Mouse (Mus musculus) lung, postnatal 25 days (tissue): ENCODE data around the gene Fam71b.

Experiments
- DNase-seq: peaks from one replicate; pipeline ENCODE4 v3.0.0; 2022; ENCODE audit warnings: low spot score

The Fam71b gene

GRCm38 (mm10) chr11:46396167-46396859, at the start of gene Fam71b:
Fam71b (plus strand) TSS chr11:46396559.
- peak; percentile 24 for DNase-seq

DNA sequence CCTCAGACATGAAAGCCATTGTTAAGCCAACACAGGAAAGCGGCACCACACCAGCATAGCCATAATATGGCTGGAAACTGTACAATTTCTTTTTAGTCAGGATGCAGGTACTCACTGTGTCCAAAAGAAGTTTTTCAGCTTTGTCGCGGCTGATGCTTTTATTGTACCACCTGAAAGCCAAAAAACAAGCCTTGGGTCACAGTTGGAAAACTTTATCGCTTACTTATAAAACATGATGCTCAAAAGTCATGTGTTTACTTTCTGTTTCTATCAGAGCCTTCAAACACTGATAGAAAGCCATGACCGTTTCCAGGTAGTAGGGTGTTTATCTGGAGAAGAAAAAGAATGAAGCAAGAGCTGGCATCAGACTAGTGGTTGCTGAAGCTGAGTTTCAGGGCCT, 48.6 kb upstream of the Fam71b start:
- DNase-seq, result no peak

- DNase-seq, result no peak
These were observed 47.9 kb upstream of the Fam71b start for GRCm38 (mm10) chr11:46348416-46348815.

DNA sequence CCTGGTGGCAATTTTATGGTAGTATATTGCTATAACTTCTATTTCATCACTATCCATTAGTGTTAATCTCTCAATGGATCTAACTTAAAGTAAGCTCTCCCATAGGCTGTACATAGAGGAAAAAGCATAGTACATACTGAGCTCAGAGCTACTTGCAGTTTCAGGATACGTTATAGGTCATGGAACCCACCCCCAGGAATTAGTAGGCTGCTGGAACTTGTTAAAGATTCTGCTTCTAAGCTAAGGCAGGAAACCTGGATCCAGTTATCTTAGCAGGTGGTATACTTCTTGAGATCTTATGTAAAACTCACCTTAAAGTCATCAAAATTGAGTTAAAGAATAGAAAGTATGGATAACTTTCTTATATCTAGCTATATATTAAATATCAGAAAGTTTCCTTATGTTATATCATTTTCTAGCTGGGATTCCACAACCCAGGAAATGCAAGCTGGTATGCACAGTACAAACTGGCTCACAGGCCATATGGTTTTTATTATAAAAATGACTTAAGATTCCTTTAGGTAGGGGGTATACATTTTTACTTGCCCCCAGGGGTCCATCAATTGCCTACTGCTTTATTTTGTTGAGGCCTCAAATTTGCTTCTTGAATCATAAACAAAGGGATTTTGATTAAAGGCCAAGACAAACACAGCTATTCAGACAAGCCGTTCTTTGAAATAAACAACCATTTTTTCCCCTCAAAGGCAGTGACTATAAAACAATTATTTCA, 46.5 kb upstream of the Fam71b start:
- DNase-seq, result no peak

DNA sequence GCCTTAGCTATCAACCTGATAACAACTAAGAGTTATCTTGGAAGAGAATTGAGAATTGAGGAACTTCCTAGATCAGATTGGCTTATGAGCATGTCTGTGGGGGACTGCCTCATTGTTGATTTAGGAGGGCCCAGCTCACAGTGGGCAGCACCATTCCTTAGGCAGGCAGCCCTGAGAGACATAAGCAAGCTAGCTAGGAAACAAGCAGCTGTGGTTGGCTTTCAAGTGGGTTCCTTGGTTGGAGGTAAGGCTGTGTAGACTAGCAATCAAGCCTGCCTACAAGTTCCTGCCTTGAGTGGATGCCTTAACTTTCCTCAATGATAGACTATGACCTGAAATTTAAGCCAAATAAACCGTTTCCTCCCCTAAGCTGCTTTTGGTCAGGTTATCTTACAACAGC, 38.0 kb upstream of the Fam71b start:
- no peak for DNase-seq

DNA sequence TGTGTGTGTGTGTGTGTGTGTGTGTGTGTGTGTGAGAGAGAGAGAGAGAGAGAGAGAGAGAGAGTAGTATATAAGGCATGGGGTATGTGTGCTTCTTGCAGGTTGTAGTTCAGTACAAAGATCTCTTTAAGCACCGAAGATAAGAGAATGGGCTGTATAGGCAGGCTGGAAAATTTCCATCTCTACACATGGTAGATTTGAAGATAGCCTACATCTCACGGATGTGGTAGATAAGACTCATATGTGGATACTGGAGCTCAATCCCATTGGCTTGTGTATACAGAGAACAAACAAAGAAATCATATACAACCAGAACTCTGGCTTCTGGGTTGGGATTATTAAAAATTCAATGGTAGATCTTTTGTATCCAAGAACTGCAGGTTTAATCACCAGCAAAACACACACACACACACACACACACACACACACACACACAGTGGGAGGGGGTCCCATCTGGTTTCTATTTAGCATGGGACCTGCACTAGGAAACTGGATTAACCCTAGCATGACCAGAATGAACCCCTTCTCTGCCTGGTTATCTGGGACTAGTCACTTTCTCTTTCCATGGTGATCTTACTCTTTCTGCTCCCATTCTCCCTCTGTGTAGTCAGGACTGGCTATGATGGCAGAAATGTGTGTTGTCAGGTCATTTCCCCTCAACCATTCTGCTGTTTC, 35.2 kb upstream of the Fam71b start:
- no peak for DNase-seq

- no peak for DNase-seq
These were observed 34.0 kb upstream of the Fam71b start for GRCm38 (mm10) chr11:46362061-46363022.

DNA sequence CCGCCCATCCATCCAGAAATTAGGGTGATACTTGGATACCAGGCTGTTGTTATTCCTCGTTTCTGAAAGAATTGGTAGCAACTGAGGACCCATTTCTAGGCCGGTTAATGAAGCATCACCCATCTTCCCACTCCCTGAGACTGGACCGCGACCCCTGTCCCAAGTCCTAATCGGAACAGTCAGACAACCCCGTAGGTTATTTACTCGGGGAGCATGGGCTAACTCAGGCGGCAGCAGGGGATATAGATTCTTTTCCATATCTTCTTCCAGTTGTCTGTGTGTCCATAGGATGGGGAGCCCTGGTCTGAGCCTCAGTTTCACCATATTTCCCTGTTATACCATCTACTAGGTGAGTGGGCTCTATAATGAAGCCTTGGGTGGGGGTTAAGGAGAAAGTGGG, 32.5 kb upstream of the Fam71b start:
- no peak for DNase-seq

- DNase-seq, result no peak
These were observed 30.6 kb upstream of the Fam71b start for GRCm38 (mm10) chr11:46365744-46366143.

DNA sequence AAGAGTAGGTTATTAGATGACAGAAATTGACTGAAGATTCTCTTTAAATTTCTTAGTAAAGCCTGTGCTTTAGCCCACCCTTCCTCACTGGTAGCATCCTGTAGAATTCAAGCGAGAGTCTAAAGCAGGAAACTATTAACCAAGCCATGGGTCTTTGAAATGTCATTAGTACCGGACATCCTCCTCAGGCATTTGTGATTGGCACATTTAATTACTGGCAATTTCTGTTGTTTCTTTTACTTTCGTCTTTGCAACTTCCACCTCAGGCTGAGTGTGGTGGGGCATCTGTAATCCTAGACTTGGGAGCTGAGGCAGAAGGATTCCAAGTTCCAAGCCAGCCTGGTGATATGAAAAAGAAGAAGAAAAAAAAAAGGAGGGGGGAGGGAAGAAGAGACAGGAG, 30.0 kb upstream of the Fam71b start:
- DNase-seq, result no peak

- DNase-seq, result no peak
These were observed 25.9 kb upstream of the Fam71b start for GRCm38 (mm10) chr11:46370457-46370856.

- DNase-seq, result no peak
These were observed 25.1 kb upstream of the Fam71b start for GRCm38 (mm10) chr11:46371250-46371649.

DNA sequence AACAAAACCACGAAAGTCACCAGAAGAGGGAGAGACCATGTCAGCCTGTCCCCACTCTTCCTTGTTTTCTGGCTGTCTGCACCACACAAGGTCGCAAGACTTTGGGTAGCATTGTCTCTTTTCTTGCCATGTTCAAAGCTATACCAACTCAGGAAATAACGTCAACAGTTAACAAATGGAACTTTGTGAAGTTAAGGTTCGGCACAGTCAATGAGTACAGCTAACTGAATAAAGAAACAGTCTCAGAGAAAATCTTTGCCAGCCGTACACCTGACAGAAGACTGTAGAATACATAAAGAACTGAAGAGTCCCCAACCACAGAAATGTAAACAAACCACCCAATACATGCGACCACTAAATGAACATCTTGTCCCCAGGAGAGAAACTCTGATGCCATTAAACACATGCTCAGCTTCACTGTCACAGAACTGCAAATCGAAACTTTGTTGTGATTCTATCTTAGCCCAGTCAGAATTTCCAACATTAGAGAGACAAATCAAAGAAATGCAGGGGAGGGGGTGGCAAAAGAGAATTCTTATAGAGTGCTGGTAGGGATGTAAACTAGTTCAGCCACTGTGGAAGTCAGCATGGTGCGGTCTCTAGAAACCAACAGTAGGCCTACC, 23.9 kb upstream of the Fam71b start:
- DNase-seq, result peak; percentile 14

DNA sequence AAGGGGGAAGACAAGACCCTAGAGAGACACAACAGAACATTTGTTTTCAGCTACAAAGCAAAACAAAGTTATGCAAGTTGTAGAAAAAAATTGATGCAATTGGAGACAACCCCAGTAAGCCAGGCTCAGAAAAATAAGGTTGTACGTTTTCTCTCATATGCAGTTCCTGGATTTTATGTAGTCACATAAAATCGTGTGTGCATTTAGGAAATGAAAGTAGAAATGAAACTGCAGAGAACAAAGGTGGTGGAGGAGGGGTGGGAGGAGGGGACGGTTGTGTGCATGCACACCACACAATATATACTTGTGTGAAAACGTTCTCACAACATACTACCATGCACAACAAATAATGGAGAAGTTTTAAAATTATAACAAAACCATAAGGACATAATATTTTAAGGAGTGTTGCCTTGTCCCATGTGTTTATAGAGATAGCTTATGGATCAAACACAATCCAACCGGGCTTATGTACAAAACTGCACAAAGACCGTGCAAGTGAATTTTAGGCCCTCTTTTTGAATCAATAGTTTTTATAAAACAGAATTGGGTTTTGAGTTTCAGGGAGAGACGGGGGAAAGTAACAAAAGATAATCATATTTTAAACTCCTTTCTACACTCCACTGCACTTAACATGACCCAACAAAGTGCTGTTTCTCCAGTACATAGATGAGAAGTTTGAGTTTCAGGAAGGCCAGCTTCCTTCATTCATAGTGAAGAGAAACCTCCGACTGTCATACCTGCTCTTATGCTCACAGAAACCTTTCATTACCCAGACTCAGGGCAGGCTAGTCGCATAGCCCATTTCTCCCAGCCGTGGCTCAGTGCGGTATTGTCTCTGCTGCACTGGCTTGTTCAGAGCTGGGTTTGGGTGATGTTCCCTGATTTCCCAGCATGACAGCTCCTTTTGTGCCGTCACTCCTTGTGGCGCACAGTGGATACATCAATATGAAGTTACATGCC, 23.0 kb upstream of the Fam71b start:
- DNase-seq, result no peak

DNA sequence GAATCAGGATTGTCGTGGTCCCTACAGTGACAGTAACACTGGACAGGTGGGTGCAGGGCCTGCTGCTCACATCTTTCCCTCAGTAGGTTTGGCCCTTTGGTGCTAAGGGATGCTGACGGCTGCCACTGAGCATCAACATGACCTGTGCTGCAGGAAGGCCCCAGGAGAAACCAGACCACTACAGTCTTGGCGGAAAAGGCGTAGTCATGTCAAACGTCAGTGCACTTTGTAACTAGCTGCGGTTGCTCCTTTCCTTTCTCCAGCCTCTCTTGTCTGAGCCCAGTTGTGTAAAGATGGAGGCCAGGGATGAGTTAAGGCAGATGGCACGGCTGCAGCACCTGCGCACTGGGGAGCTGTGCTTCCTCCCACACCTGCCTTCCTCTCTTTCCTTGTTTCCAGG, 21.3 kb upstream of the Fam71b start:
- DNase-seq, result no peak

DNA sequence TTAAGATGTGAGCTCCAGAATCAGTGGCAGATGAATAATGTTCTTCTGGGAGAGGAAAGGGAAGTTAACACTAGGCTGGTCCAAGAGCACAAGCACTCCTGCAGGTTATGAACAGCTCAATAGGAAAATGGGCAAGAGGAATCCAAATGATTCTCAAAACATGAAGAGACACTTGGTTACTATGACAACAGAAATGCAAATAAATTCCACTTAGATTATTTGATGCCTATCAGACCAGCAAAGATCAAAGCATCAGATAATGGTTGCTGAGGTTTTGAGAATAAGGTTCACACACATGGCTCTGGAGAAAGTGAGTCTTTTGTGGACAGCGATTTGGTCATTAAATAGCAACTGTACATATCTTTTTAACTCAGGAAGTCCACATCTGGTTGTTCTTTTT, 19.0 kb upstream of the Fam71b start:
- DNase-seq, result no peak

- DNase-seq, result no peak
These were observed 18.3 kb upstream of the Fam71b start for GRCm38 (mm10) chr11:46377819-46378782.

DNA sequence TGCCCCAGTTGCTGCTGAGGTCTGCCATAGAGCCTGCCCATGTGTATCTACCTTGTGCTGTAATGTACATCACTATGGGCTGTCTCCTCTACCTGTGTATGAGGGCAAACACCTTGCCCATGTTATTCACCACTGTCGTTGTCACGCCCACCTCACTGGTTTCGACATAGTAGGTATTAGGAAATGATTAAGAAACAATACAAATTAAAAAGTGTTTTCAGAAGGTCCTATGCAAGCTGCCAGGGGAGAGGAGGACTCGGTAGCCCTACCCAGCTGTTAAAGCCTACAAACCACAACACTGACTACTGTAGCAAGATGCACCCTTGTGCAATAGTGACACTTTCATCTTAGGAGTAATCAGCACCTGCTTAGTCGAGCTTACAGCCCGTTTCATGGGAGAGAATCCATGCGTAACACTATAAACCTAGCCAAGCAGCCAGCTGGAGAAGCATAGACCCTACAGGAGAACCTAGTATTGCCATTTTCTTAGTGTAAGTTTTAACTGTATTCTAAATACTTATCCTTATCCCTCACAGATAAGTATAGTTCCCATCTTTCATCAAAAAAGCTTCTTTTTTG, 16.2 kb upstream of the Fam71b start:
- DNase-seq, result no peak

GRCm38 (mm10) chr11:46382466-46382865, 13.9 kb upstream of the Fam71b start:
- no peak for DNase-seq
